Mouse (Mus musculus) embryonic fibroblast, embryonic 13.5 days (primary cell): ENCODE results near the gene Cish.

ENCODE experiments used
- CTCF ChIP-seq: IDR thresholded peaks from 2 replicates; pipeline ENCODE4 v1.5.1; 2011; ENCODE audit warnings: mild to moderate bottlenecking, control low read depth, low read length, moderate library complexity, borderline replicate concordance; ENCODE audit not compliant: insufficient read depth
- POLR2A ChIP-seq: IDR thresholded peaks from 2 replicates; pipeline ENCODE4 v1.6.1; 2011; ENCODE audit warnings: low read depth, mild to moderate bottlenecking, control low read depth, low read length, moderate library complexity

GRCm38 (mm10) chr9:107325904-107326303, 30.1 kb downstream of the Cish start:
- TF ChIP-seq CTCF, result no peak
- no peak for TF ChIP-seq POLR2A
